Mouse (Mus musculus): ENCODE measurements around the gene Rpgrip1l.

Rpgrip1l gene

DNA sequence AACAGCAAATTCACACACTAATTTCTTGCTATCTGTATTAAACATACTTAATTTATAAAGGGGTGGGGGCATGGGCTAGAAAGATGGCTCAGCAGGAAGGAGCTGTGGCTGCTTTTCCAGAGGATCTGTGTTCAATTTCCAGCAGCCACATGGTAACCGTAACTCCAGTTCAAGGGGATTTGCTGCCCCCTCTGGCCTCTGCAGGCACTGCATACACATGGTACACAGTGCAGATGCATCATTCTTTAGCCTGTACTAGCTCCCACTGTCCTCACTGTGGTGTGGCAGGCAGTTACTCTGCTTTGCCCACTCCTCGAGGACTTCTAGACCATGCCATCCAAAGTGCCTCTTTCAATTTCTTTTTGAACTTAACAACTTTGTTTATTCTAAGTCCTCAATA, 36.7 kb downstream of the Rpgrip1l start:
- peak; percentile 76 for DNase-seq (ENCODE audit: low read depth, low spot score)

DNA sequence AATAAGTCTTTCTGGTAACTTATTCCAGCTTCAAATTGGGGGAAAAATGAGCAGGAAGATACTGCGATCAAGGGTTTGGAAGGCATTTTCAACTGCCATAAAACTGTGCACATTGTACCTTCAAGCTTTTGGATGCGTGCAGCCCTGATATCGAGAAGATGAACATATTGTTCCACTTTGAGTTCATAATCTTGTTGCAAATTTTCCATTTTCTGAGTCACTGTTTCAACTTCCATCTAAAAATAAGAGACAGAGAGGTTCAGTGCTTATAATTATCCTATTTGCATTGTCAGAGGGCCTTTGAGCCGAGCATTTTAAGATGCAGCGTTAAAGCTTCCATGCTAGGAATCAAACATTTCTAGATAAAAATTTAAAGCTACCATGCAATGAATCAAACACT, 39.6 kb downstream of the Rpgrip1l start:
- DNase-seq (ENCODE audit: low read depth, low spot score): no peak

DNA sequence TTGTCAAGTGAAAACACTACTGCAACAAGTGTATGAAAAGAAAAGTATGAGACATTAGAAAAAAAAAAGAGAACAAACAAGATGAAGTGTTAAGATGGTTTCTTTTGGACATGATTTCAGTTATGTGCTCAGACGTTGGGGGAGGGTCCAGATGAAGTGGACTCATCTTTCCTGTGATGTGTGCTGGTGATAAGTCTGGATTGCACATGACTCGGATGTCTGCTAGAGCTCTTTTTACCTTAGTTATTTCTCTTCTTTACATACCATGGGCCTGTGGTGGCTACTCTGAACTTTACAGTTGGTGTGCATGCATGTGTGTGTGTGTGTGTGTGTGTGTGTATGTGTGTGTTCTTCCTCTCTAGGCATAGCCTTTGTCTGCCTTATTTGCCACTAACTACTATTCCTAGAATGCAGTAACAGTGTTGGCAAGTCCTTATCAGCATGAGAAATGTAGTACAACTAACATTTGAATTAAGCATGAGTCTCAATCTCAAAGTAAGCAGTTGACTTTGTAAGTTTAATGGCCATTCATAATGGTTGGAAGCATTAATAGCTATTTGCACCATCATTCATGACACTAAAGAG, 43.6 kb downstream of the Rpgrip1l start:
- no peak for DNase-seq (ENCODE audit: low read depth, low spot score)

DNA sequence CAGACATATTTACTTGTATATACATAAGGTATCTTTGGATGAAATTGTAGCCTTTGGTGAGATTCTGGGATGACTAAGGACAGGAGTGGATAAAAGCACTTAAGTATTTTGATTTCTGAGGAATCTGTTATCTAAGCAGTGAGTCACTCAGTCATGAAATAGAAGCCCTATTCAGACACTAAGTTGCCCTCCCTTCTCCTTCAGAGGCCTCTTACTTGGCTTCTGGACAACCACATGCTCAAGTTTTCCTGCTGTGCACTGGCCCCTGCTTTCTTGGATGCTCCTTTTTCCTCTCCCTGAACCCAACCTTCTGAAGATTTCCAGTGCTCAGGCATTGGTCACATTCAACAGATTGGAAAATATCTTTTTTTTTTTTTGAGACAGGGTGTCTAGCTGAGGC, 48.5 kb downstream of the Rpgrip1l start:
- no peak for DNase-seq (ENCODE audit: low read depth, low spot score)

DNA sequence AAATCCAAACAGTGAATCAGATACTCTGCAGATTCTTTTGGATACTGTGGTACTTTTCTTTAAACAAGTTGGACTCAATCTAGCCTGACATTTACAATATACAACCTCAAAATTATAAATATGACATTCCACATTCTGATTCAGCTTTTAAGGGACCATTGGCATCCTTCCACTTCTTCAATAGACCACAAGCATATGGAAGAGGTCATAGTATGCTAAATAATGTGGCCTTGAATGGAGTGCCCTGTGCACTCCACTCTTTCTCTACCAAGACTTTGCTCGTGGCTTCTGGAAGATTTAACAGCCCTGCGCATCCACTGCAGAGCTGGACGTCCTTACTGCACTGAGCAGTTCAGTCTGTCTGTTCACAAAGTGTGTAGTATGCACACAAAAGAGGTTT, 49.1 kb downstream of the Rpgrip1l start:
- no peak for DNase-seq (ENCODE audit: low read depth, low spot score)

DNA sequence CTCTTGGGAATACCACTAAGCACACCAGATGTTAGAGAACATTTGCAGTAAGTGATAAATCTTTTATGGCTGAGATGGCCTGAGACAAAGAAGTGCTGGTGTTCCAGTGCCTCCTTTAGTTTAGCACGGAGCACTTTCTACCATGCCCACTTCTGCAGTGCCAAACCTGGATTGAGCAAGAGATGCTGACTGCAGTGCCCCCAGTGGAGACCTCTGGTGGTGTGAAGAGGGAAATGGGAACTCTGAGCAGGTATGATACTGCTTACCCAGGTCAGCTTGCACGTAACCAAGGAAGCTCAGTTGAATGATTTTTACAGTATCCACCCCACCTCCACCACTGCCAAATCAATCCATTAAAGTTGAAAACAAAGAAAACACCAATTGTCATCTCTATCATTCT, 51.5 kb downstream of the Rpgrip1l start:
- DNase-seq (ENCODE audit: low read depth, low spot score): no peak

DNA sequence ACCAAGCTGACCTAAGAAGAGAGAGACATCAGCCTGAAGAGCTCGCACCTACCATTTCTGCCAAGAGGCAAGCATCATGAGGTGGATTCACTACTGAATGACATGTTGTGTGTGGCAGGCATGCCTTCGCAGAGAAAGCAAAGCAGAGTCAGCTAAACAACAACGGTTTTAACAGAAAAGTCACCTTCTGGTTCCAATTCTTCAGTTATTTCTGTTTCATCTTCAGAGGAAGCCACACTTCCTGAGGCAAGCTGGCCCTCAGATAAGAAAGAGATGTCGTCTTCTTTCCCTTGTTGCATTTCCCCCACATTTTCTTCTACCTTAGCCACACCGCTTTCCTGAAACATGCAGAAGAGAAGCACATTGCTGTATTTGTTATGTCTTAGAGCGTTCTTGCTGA, 62.1 kb downstream of the Rpgrip1l start:
- no peak for DNase-seq (ENCODE audit: low read depth, low spot score)

DNA sequence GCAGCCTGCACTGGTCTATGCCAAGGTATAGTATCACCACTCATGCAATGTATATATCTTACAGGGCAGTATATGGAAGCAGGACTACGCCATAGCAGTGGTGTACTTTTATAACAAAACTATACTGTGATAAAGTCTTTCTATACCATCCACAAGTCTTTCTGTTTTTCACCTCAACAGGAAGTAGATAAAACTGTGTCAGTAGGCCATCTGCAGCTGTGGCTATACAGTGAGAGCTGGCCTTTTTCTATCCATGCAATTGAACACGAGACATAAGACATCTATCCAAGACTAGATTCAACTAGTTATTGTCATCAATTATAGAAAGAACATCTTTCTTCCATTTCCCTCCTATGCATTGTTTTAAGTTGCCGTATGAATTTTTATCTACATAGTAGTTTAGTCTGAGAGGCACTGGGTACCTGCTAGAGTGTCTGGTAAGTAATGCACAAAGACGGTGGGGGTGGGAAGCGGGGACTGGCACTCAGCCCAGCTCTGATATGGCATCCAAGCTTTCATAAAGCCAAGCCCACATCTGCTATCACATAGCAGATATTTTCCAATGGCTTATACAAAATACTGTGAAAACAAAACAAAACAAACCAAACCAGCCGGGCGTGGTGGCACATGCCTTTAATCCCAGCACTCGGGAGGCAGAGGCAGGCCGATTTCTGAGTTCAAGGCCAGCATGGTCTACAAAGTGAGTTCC, 63.1 kb downstream of the Rpgrip1l start:
- no peak for DNase-seq (ENCODE audit: low read depth, low spot score)

DNA sequence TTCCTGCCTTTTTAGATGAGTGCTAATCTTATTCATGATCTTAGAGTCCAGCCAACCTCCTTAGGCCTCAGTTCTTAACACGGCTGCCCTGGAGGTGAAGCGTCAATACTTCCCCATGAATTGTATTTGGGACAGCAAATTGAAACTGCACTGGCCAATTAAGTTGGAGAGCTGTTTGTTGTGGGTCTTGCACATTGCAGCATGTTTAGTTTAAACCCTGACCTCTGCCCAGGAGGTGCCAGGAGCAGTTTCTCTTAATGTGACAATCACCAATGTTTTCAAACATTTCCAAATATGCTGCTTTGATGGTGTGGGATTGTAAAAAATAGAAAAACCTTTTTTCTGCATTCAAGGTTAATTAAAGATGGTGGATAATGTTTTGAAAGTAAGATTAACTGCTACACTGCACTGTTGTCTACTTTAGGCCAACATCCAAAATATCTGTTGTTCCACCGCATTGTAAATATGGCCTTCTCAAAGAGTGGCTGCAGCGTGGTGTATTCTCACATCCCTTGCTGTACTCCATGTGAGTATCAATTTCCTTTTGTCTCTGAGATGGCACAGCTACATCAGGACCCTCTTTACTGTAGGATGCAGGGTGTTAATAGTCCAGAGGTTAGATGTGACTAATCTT, 67.1 kb downstream of the Rpgrip1l start:
- no peak for DNase-seq (ENCODE audit: low read depth, low spot score)

DNA sequence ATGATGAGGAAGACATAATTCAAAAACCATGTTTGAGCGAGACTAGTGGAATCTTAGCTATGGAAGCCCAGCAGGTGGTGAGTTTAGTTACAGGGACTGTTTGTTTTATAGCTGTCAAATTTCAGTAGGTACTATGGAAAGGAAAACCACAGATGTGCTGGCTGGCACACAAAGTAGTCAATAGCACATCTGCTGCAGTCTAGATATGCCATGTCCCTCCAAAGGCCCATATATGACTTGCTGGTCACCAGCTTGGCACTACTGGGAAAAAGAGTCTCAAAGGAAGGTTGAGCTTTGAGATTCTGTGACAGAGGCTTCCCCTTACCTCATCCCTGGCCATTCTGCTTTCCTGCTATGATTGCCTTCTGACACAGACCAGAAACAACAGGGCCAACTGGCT, 70.3 kb downstream of the Rpgrip1l start:
- no peak for DNase-seq (ENCODE audit: low read depth, low spot score)

DNA sequence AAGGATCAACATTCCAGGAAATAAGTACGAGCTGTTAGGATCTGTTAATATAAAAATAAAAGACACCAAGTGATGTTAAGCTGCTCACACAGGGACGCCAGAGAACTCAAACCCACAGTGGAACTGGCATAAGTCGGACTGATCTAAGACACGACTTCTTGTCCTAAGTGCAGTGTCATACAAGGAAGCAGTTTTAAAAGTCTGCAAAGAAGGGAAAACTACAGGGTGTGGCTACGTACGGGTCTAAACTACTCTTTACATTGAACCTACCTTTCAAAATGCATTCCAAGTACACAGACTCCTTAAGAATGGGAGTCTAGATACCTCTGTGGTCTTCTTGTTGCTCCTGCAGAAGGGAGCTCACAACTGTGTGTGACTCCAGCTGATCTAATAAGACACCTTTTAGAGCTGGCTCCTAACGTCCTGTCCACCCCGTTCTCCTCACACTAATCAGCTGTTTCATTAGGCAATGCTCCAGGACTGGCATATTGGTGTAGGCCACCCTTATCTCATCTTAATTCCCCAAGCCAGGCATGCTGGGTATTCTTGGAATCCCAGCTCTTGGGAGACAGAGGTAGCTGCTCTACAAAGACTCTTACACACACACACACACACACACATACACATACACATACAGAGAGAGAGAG, 71.1 kb downstream of the Rpgrip1l start:
- DNase-seq (ENCODE audit: low read depth, low spot score): no peak

DNA sequence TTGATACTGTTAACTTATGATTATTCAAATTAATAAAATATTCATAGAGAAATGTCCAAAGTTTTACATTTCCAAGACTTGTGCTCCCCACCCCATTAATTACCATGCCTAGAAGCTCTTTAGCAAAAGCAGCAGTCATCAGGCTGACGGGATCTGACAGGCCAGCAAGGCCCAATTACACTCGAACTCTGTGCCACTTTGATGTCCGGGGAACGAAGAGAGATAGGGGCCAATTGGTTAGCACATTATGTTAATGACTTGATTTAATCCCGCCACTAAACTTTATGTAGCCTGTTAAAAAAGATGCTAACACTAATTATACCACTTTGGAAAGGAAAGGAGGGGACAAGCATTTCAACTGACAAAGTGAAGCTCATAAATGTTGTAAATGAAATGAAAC, 71.7 kb downstream of the Rpgrip1l start:
- no peak for DNase-seq (ENCODE audit: low read depth, low spot score)

DNA sequence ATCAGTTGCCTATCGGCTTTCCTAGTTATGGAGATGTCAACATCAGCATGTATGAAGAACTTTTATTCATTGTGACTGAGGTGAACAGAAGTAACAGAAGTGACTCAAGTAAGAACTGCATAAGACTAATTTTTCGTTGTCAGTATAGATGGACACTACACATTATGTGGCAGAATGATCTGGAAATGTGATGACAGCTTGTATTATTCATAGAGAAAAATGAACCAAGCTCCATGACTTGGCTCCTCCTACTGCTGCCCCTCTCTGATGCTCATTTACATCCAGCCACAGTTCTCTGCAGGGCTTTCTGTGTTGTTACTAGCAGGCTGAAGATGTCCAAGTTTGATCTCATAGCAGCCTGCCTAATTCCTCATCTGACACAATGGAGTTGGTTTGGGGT, 75.9 kb downstream of the Rpgrip1l start:
- no peak for DNase-seq (ENCODE audit: low read depth, low spot score)

DNA sequence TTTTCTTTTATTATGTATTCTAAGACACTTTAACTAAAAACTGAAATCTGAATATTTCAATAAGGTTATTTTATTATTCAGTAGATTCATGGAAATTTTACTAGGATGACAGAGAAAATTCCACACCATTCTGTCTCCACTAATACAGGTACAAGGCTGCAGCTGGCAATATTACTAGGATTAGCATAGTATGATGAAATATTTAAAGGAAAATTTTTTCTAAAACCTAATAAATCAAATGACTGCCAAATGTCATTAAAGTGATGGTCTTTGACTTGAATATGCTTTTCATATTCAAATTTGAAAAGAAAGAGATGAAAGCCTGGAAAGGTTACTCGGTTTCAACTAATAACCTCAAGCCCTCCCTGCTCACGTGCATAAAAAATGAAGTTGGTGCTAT, 79.0 kb downstream of the Rpgrip1l start:
- DNase-seq (ENCODE audit: low read depth, low spot score): no peak

DNA sequence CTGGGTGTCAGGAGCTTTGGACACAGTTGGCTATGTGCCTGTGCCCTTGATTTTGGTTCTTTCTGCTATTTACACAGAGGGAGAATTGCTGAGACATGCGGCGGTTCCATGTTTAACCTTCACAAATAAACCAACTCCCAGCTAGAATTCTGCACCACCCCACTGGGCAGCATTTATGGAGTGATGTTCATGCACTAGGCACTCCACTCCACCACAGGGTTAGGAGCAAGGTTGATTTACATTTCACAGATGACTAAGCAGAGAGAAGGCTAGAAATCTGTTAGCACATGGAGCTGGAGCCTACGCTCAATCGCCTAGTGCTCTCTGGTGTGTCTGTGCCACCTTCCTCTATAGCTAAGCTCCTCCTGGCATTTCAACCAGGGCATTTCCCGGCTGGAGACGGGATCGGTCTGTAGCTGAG, 85.6 kb downstream of the Rpgrip1l start:
- DNase-seq (ENCODE audit: low read depth, low spot score): no peak

DNA sequence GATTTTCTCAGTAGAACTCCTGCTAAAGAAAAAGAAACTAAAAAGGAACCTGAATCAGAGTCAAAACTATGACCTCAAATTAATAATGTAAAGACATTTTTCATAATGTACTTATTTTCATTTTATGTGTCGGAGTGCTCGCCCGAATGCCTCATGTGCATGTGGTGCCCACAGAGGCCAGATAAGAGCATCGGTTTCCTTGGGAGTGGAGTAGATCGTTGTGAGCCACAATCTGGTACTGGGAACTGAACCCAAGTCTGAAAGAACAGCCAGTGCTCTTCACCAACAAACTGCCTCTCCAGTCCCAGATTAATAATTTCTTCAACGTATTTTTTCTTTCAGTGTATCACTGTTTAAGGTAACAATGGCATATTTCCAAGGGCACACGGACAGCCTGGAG, 88.8 kb downstream of the Rpgrip1l start:
- no peak for DNase-seq (ENCODE audit: low read depth, low spot score)

DNA sequence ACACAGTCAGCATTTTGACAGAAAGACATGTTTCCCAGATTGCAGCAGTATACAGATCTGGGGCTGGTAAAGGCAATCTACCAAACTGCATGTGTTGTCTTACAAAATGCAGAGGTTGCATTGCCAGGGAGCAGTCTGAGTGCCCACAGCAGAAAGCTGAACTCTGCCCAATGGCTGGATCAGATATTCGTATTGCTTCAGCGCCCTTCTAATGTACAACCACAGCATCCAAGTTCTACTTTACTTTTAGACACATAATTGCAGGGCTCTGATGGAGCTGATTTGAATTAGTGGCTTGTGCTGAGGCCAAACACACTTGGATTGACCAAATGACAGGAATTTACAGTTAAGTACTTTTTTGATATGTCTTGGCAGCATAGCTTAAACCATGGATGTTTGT, 91.2 kb downstream of the Rpgrip1l start:
- DNase-seq (ENCODE audit: low read depth, low spot score): no peak

DNA sequence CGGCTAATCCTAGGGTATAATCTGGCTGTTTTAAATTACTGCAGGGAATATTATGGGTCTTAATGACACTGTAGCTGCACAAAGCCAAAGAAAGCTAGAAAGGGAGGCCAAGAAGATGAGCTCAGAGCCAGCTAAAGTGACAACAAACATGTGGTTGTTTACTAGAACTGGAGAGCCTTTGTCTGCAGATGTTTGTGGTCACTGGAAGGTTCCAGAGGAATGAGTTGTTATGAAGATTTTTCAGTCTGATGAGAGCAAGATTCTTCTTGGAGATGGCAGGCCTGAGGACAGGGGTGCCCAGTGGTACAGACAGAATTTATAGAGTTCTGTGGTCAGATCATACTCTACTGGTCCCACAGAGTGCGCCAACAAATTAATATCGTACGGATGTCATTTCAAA, 94.8 kb downstream of the Rpgrip1l start:
- no peak for DNase-seq (ENCODE audit: low read depth, low spot score)

DNA sequence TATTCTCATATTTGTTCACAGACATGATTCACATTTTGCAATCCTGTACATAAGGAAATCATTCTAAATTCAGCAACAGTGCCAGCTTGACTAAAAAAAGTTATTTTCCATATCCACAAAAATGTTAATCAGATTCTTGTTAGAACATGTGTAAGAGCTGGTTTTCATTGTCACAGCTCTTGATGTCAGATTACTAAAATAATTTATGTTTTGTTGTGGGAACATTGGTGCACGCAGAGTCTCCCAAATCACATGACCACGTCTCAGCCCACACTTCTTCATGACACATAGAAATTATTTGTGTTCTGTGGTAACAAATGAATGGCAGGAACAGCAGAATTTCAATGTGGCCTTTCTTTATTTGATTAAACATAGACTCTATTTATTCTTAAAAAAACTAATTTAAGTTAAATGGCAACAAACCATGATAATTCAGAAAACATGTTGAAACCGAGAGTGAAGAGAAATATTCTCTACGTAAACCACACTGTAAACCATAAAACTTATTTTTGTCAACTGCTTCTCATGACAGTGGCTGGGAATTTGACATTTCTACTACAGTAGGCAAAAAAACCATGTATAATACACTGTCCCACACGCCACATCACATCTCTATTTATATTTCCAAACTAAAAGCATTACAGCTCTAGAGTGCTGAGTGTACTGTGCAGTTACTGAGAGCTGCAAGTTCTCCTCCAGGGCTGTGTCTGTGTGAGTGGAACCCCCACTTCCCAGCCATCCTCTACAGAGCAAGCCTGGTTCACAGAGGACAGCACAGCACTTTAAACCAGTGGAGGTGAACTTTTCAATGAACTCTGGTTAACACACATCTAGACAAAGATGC, 95.8 kb downstream of the Rpgrip1l start:
- DNase-seq (ENCODE audit: low read depth, low spot score): no peak

DNA sequence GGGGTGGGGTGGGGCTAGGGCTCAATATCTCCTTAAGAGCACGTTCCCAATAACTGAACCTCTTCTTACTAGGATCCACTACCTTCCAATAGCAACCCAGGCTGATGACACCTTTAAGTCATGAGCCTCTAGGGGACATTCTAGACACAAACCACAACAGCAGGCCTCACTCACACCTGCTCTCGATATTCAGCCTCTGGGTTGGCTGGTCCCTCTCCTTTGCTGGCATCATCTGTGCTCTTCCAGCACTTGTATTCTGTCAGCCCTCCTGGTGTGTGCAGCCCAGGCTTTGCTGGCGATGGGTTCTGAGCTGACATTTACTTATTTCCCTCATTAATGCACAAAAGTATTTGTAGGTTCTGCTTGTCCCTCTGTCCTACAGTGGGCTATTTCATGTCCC, 98.8 kb downstream of the Rpgrip1l start:
- DNase-seq (ENCODE audit: low read depth, low spot score): no peak

DNA sequence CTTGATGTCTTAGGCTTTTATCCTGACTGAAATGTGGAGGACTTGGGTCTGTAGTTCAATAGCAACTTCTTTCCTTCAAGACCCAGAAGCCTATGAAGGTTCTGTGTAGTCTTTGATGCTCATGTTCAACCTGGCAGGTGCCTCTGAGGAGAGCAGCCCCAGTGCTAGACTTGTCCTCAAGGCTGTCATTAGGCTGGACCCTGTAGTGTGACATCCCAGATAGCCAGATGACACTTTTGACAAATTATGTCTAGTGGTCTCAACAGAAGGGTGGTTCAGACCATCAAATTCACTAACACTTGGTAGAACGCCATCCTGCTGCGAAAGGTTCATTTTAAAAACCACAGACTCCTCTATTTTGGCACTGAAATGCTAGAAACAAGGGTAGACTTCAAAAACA, 100.1 kb downstream of the Rpgrip1l start:
- DNase-seq (ENCODE audit: low read depth, low spot score): no peak

DNA sequence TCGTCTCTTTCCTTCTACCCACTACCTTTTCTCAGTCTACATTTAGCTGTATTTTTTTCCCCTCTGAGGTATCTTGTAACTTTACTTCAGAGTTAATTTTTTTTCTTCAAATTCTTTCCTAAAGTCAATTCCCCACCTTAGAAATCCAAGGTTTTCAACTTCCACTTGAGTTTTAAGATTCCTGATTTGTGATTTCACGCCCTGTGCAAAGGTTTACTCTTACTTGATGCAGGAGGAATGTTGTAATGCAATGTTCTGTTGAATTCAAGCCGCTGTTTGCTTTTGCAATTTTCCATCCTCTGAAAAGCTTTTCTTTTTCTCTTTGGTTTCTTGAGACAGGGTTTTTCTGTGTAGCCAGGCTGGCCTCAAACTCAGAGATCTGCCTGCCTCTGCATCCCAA, 103.4 kb downstream of the Rpgrip1l start:
- no peak for DNase-seq (ENCODE audit: low read depth, low spot score)

All from ZHBTc4 (cell line).